ENCODE assay signal across 25 mouse cellular contexts in genomic region chr3:64141878-64142508, GRCm38 (mm10). TPM values are rescaled to one million over a fixed set of nuclear protein-coding genes. Genes with fewer than 3 reads are reported as not detected.
DNase-seq lines count a peak whose midpoint lies in the region; ATAC-seq lines count a peak whose summit lies in the region.
"Had no signal": no experiment of that assay in that cellular context is flagged by ENCODE, and none has a peak within 500 bp of the region (broad histone marks: within the 10 kb centered on the region; RNA-seq: fewer than 3 reads in every experiment).

Gene Vmn2r2, minus strand, starts transcription at chr3:64141928.

- no peaks in the 10 kb centered on the region for H3K27me3 ChIP-seq in hindbrain, embryonic 11.5 days (ENCODE audit: control insufficient read depth, insufficient read depth, low read length)
- no peaks in the 10 kb centered on the region for H3K27me3 ChIP-seq in hindbrain, embryonic 12.5 days
- H3K27me3 ChIP-seq in midbrain, embryonic 14.5 days (ENCODE audit: control insufficient read depth, insufficient read depth, low read length) = no peaks in the 10 kb centered on the region
- H3K27me3 ChIP-seq in midbrain, embryonic 13.5 days = no peaks in the 10 kb centered on the region
- H3K27me3 ChIP-seq in forebrain, embryonic 16.5 days (replicated peaks; ENCODE audit: control insufficient read depth, insufficient read depth, low read length) = no peaks in the 10 kb centered on the region
- H3K27me3 ChIP-seq in hindbrain, embryonic 16.5 days (replicated peaks; ENCODE audit: control insufficient read depth, insufficient read depth, low read length) = no peaks in the 10 kb centered on the region
- H3K27me3 ChIP-seq in heart, embryonic 11.5 days (ENCODE audit: control insufficient read depth, insufficient read depth, low read length) = no peaks in the 10 kb centered on the region
- H3K27me3 ChIP-seq: embryonic facial prominence, embryonic 13.5 days; kidney, embryonic 15.5 days; stomach, embryonic 15.5 days had no signal

- WGBS in hindbrain, embryonic 11.5 days = 80% methylated on average over 2 of the region's 2 CpGs
- 86% methylated on average over 2 of the region's 2 CpGs for WGBS in hindbrain, embryonic 12.5 days
- WGBS in midbrain, embryonic 14.5 days = 75% methylated on average over 2 of the region's 2 CpGs
- 85% methylated on average over 2 of the region's 2 CpGs for WGBS in midbrain, embryonic 13.5 days
- 73% methylated on average over 2 of the region's 2 CpGs for WGBS in forebrain, embryonic 16.5 days
- WGBS in hindbrain, embryonic 16.5 days = 72% methylated on average over 2 of the region's 2 CpGs
- WGBS in heart, embryonic 11.5 days (ENCODE audit: insufficient replicate concordance) = 76% methylated on average over 2 of the region's 2 CpGs

- H3K9ac ChIP-seq in hindbrain, embryonic 11.5 days (ENCODE audit: low read depth, low read length) = no peak within 1 kb of the TSS
- H3K9ac ChIP-seq in hindbrain, embryonic 12.5 days = no peak within 1 kb of the TSS
- H3K9ac ChIP-seq in midbrain, embryonic 14.5 days (replicated peaks; ENCODE audit: low read length) = no peak within 1 kb of the TSS
- no peak within 1 kb of the TSS for H3K9ac ChIP-seq in midbrain, embryonic 13.5 days (replicated peaks)
- H3K9ac ChIP-seq in forebrain, embryonic 16.5 days (replicated peaks; ENCODE audit: low read depth, low read length) = no peak within 1 kb of the TSS
- H3K9ac ChIP-seq in hindbrain, embryonic 16.5 days (ENCODE audit: low read depth, low read length) = no peak within 1 kb of the TSS
- H3K9ac ChIP-seq in heart, embryonic 11.5 days (ENCODE audit: low read depth, low read length) = no peak within 1 kb of the TSS
- H3K9ac ChIP-seq: embryonic facial prominence, embryonic 13.5 days; kidney, embryonic 15.5 days; stomach, embryonic 15.5 days had no signal

- H3K4me2 ChIP-seq in hindbrain, embryonic 11.5 days (replicated peaks; ENCODE audit: low read depth, low read length) = no peak within 1 kb of the TSS
- no peak within 1 kb of the TSS for H3K4me2 ChIP-seq in hindbrain, embryonic 12.5 days (replicated peaks)
- no peak within 1 kb of the TSS for H3K4me2 ChIP-seq in midbrain, embryonic 14.5 days (ENCODE audit: low read length)
- H3K4me2 ChIP-seq in midbrain, embryonic 13.5 days (replicated peaks) = no peak within 1 kb of the TSS
- no peak within 1 kb of the TSS for H3K4me2 ChIP-seq in forebrain, embryonic 16.5 days (ENCODE audit: low read length)
- no peak within 1 kb of the TSS for H3K4me2 ChIP-seq in hindbrain, embryonic 16.5 days (ENCODE audit: low read length)
- H3K4me2 ChIP-seq in heart, embryonic 11.5 days = no peak within 1 kb of the TSS
- H3K4me2 ChIP-seq: embryonic facial prominence, embryonic 13.5 days; kidney, embryonic 15.5 days; stomach, embryonic 15.5 days had no signal

- H3K27ac ChIP-seq in hindbrain, embryonic 11.5 days (ENCODE audit: low read depth, low read length) = no peak within 1 kb of the TSS
- H3K27ac ChIP-seq in hindbrain, embryonic 12.5 days = no peak within 1 kb of the TSS
- H3K27ac ChIP-seq in midbrain, embryonic 14.5 days (replicated peaks; ENCODE audit: low read depth, low read length) = no peak within 1 kb of the TSS
- no peak within 1 kb of the TSS for H3K27ac ChIP-seq in midbrain, embryonic 13.5 days
- H3K27ac ChIP-seq in forebrain, embryonic 16.5 days (ENCODE audit: low read length) = no peak within 1 kb of the TSS
- no peak within 1 kb of the TSS for H3K27ac ChIP-seq in hindbrain, embryonic 16.5 days (ENCODE audit: low read depth, low read length)
- H3K27ac ChIP-seq in heart, embryonic 11.5 days (ENCODE audit: low read depth, low read length) = no peak within 1 kb of the TSS
- H3K27ac ChIP-seq: embryonic facial prominence, embryonic 13.5 days; kidney, embryonic 15.5 days; limb, embryonic 10.5 days; stomach, embryonic 15.5 days had no signal

- no peak for DNase-seq in hindbrain, embryonic 11.5 days (ENCODE audit: low spot score)
- DNase-seq in midbrain, embryonic 14.5 days = peak; percentile 4
- DNase-seq: adrenal gland, adult 2 months; cerebellum, adult 9-11 months; gastrocnemius, postnatal 25 days; kidney, postnatal 4 days; lung, adult 18-20 months; right cerebral cortex, postnatal 25 days; thymus, adult 18-20 months; thymus, postnatal 4 days had no signal

- no peaks in the 10 kb centered on the region for H3K9me3 ChIP-seq in hindbrain, embryonic 11.5 days (ENCODE audit: control insufficient read depth, low read length)
- H3K9me3 ChIP-seq in hindbrain, embryonic 12.5 days (replicated peaks) = no peaks in the 10 kb centered on the region
- no peaks in the 10 kb centered on the region for H3K9me3 ChIP-seq in midbrain, embryonic 14.5 days (ENCODE audit: control insufficient read depth, low read length)
- H3K9me3 ChIP-seq in midbrain, embryonic 13.5 days = no peaks in the 10 kb centered on the region
- H3K9me3 ChIP-seq in forebrain, embryonic 16.5 days (ENCODE audit: control insufficient read depth, low read length) = no peaks in the 10 kb centered on the region
- no peaks in the 10 kb centered on the region for H3K9me3 ChIP-seq in hindbrain, embryonic 16.5 days (ENCODE audit: control insufficient read depth, low read length)
- no peaks in the 10 kb centered on the region for H3K9me3 ChIP-seq in heart, embryonic 11.5 days (replicated peaks; ENCODE audit: control insufficient read depth, low read length)
- H3K9me3 ChIP-seq: embryonic facial prominence, embryonic 13.5 days; kidney, embryonic 15.5 days; limb, embryonic 10.5 days; stomach, embryonic 15.5 days had no signal

- no peaks in the 10 kb centered on the region for H3K36me3 ChIP-seq in hindbrain, embryonic 11.5 days (ENCODE audit: control insufficient read depth, insufficient read depth, low read length)
- H3K36me3 ChIP-seq in hindbrain, embryonic 12.5 days = no peaks in the 10 kb centered on the region
- H3K36me3 ChIP-seq in midbrain, embryonic 14.5 days (ENCODE audit: control insufficient read depth, insufficient read depth, low read length) = no peaks in the 10 kb centered on the region
- no peaks in the 10 kb centered on the region for H3K36me3 ChIP-seq in midbrain, embryonic 13.5 days
- H3K36me3 ChIP-seq in forebrain, embryonic 16.5 days (ENCODE audit: control insufficient read depth, insufficient read depth) = no peaks in the 10 kb centered on the region
- H3K36me3 ChIP-seq in hindbrain, embryonic 16.5 days (ENCODE audit: control insufficient read depth, insufficient read depth, low read length) = no peaks in the 10 kb centered on the region
- no peaks in the 10 kb centered on the region for H3K36me3 ChIP-seq in heart, embryonic 11.5 days (ENCODE audit: control insufficient read depth, insufficient read depth, low read length)
- H3K36me3 ChIP-seq: embryonic facial prominence, embryonic 13.5 days; kidney, embryonic 15.5 days; limb, embryonic 10.5 days; stomach, embryonic 15.5 days had no signal

- H3K4me1 ChIP-seq in hindbrain, embryonic 11.5 days (replicated peaks; ENCODE audit: control insufficient read depth, insufficient read depth, low read length) = no peaks in the 10 kb centered on the region
- H3K4me1 ChIP-seq in hindbrain, embryonic 12.5 days = no peaks in the 10 kb centered on the region
- H3K4me1 ChIP-seq in midbrain, embryonic 14.5 days (ENCODE audit: control insufficient read depth, insufficient read depth, low read length) = no peaks in the 10 kb centered on the region
- no peaks in the 10 kb centered on the region for H3K4me1 ChIP-seq in midbrain, embryonic 13.5 days (replicated peaks)
- no peaks in the 10 kb centered on the region for H3K4me1 ChIP-seq in forebrain, embryonic 16.5 days (replicated peaks; ENCODE audit: control insufficient read depth, insufficient read depth, low read length)
- no peaks in the 10 kb centered on the region for H3K4me1 ChIP-seq in hindbrain, embryonic 16.5 days (ENCODE audit: control insufficient read depth, insufficient read depth, low read depth, low read length)
- no peaks in the 10 kb centered on the region for H3K4me1 ChIP-seq in heart, embryonic 11.5 days (ENCODE audit: control insufficient read depth, insufficient read depth, low read length)
- H3K4me1 ChIP-seq: embryonic facial prominence, embryonic 13.5 days; kidney, embryonic 15.5 days; limb, embryonic 10.5 days; stomach, embryonic 15.5 days had no signal

- ATAC-seq in hindbrain, embryonic 11.5 days (ENCODE audit: low FRiP score) = peak; percentile 40; the same call in 1 of the 2 replicates
- no peak for ATAC-seq in hindbrain, embryonic 12.5 days (ENCODE audit: low FRiP score)
- ATAC-seq in midbrain, embryonic 14.5 days (ENCODE audit: low FRiP score, low TSS enrichment) = 0 out of 2 replicates have a peak, but pooled peaks have one; percentile 37
- ATAC-seq in midbrain, embryonic 13.5 days = no peak
- peak; percentile 68; the same call in 1 of the 2 replicates for ATAC-seq in forebrain, embryonic 16.5 days
- peak; percentile 68 for ATAC-seq in hindbrain, embryonic 16.5 days
- no peak for ATAC-seq in heart, embryonic 11.5 days (replicated peaks; ENCODE audit: insufficient number of reproducible peaks, low FRiP score, low TSS enrichment)
- no peak for ATAC-seq in CD4-positive, CD25-positive, alpha-beta regulatory T cell, adult 4 months
- ATAC-seq: intestine, postnatal 0 days had no signal

- H3K4me3 ChIP-seq in hindbrain, embryonic 11.5 days (ENCODE audit: low read depth, low read length) = no peak within 1 kb of the TSS
- H3K4me3 ChIP-seq in hindbrain, embryonic 12.5 days = no peak within 1 kb of the TSS
- no peak within 1 kb of the TSS for H3K4me3 ChIP-seq in midbrain, embryonic 14.5 days (replicated peaks; ENCODE audit: low read depth, low read length)
- no peak within 1 kb of the TSS for H3K4me3 ChIP-seq in midbrain, embryonic 13.5 days (replicated peaks)
- H3K4me3 ChIP-seq in forebrain, embryonic 16.5 days (replicated peaks; ENCODE audit: low read length) = no peak within 1 kb of the TSS
- no peak within 1 kb of the TSS for H3K4me3 ChIP-seq in hindbrain, embryonic 16.5 days (ENCODE audit: low read length)
- H3K4me3 ChIP-seq in heart, embryonic 11.5 days (ENCODE audit: low read depth, low read length) = no peak within 1 kb of the TSS
- H3K4me3 ChIP-seq: embryonic facial prominence, embryonic 13.5 days; kidney, embryonic 15.5 days; limb, embryonic 10.5 days; stomach, embryonic 15.5 days had no signal

RNA-seq across cellular contexts. Expression of gene Vmn2r2, which starts in this region (rescaled TPM):
- polyA plus RNA-seq in hindbrain, embryonic 11.5 days (2014; fragmentation: Nextera tagmentation; extraction: Ambion mirVana) = 0.05 TPM in 1 of 2 replicates, not detected in the other
- polyA plus RNA-seq in hindbrain, embryonic 12.5 days (2016; fragmentation: Nextera tagmentation; extraction: Ambion mirVana) = 0.05 TPM in 1 of 2 replicates, not detected in the other
- polyA plus RNA-seq in midbrain, embryonic 14.5 days (2014; fragmentation: Nextera tagmentation; extraction: Ambion mirVana) = 0.08 TPM in 1 of 2 replicates, not detected in the other
- 0.04 and 0.05 TPM in 2 replicates for polyA plus RNA-seq in midbrain, embryonic 13.5 days (2015; fragmentation: Nextera tagmentation; extraction: Ambion mirVana)
- not detected in 2 replicates for polyA plus RNA-seq in forebrain, embryonic 16.5 days (2015; fragmentation: Nextera tagmentation; extraction: Ambion mirVana)
- polyA plus RNA-seq in hindbrain, embryonic 16.5 days (2015; fragmentation: Nextera tagmentation; extraction: Ambion mirVana) = 0.05 and 0.08 TPM in 2 replicates
- polyA plus RNA-seq in heart, embryonic 11.5 days (2014; fragmentation: Nextera tagmentation; extraction: Ambion mirVana) = not detected in 2 replicates
- not detected for polyA plus RNA-seq in CD4-positive, CD25-positive, alpha-beta regulatory T cell, adult 4 months (2017; shearing (Covaris generic))
- polyA plus RNA-seq: adrenal gland, adult 2 months; C2C12; embryonic facial prominence, embryonic 13.5 days; heart, embryonic 16.5 days; kidney, embryonic 15.5 days; liver, adult 2 months; spleen, adult 2 months; stomach, embryonic 15.5 days had no signal

Comparison
In these comparisons a context has a peak if more than half of its experiments do, and no peak if none do; other contexts are left out.
1. Peak in ATAC-seq in hindbrain, embryonic 11.5 days; RNA of the gene not detected or under 1 TPM.
2. Peak in DNase-seq and ATAC-seq in midbrain, embryonic 14.5 days; RNA of the gene not detected or under 1 TPM.
3. Peak in ATAC-seq in forebrain, embryonic 16.5 days; RNA of the gene not detected or under 1 TPM.
4. Peak in ATAC-seq in hindbrain, embryonic 16.5 days; RNA of the gene not detected or under 1 TPM.